Mouse (Mus musculus): Measurements from ENCODE around the gene Dyrk1a. TPM values are rescaled to one million over a fixed set of nuclear protein-coding genes. Genes with fewer than 3 reads are reported as not detected.

Dyrk1a gene
- polyA plus RNA-seq, 1 experiment from 2014 or later = 8.0 TPM

- H3K4me3 ChIP-seq (ENCODE audit: low read depth, low read length) = no peak overlapping the region
- H3K9me3 ChIP-seq (ENCODE audit: control insufficient read depth) = no peaks in the 10 kb centered on the region
- no peaks in the 10 kb centered on the region for H3K27me3 ChIP-seq (replicated peaks; ENCODE audit: control insufficient read depth, insufficient read depth, low read length)
- TF ChIP-seq CTCF (IDR thresholded peaks at IDR 0.05; ENCODE audit: low read depth) = no peak
- peaks cover 10% of the 10 kb centered on the region; the same call in 1 of the 2 replicates for H3K36me3 ChIP-seq (ENCODE audit: control insufficient read depth, insufficient read depth)
- ATAC-seq = no peak
- no peak overlapping the region for H3K4me2 ChIP-seq (replicated peaks; ENCODE audit: low read depth)
- H3K9ac ChIP-seq (ENCODE audit: low read depth, low read length) = no peak overlapping the region
- no peak overlapping the region for H3K27ac ChIP-seq (ENCODE audit: low read depth, low read length)
- no peaks in the 10 kb centered on the region for H3K4me1 ChIP-seq (replicated peaks; ENCODE audit: control insufficient read depth, insufficient read depth, low read length)
- WGBS = 92% methylated on average over 7 of the region's 7 CpGs
Measured at GRCm38 (mm10) chr16:94659394-94659793, 89.6 kb downstream of the Dyrk1a start.

GRCm38 (mm10) chr16:94660221-94660620 is 90.4 kb downstream of the Dyrk1a start:
- H3K4me2 ChIP-seq (replicated peaks; ENCODE audit: low read depth) = no peak overlapping the region
- H3K9ac ChIP-seq (ENCODE audit: low read depth, low read length) = no peak overlapping the region
- H3K4me1 ChIP-seq (replicated peaks; ENCODE audit: control insufficient read depth, insufficient read depth, low read length) = no peaks in the 10 kb centered on the region
- H3K27ac ChIP-seq (ENCODE audit: low read depth, low read length) = no peak overlapping the region
- no peaks in the 10 kb centered on the region for H3K27me3 ChIP-seq (replicated peaks; ENCODE audit: control insufficient read depth, insufficient read depth, low read length)
- 89% methylated on average over 8 of the region's 8 CpGs for WGBS
- H3K4me3 ChIP-seq (ENCODE audit: low read depth, low read length) = no peak overlapping the region
- ATAC-seq = no peak
- no peak for TF ChIP-seq CTCF (IDR thresholded peaks at IDR 0.05; ENCODE audit: low read depth)
- no peaks in the 10 kb centered on the region for H3K9me3 ChIP-seq (ENCODE audit: control insufficient read depth)
- H3K36me3 ChIP-seq (ENCODE audit: control insufficient read depth, insufficient read depth) = peaks cover 10% of the 10 kb centered on the region; the same call in 1 of the 2 replicates

GRCm38 (mm10) chr16:94667557-94667956 is 97.7 kb downstream of the Dyrk1a start:
- no peaks in the 10 kb centered on the region for H3K27me3 ChIP-seq (replicated peaks; ENCODE audit: control insufficient read depth, insufficient read depth, low read length)
- no peaks in the 10 kb centered on the region for H3K9me3 ChIP-seq (ENCODE audit: control insufficient read depth)
- peaks cover 52% of the 10 kb centered on the region for H3K36me3 ChIP-seq (ENCODE audit: control insufficient read depth, insufficient read depth)
- no peak overlapping the region for H3K4me3 ChIP-seq (ENCODE audit: low read depth, low read length)
- no peak for TF ChIP-seq CTCF (IDR thresholded peaks at IDR 0.05; ENCODE audit: low read depth)
- no peak for ATAC-seq
- H3K4me2 ChIP-seq (replicated peaks; ENCODE audit: low read depth) = no peak overlapping the region
- no peaks in the 10 kb centered on the region for H3K4me1 ChIP-seq (replicated peaks; ENCODE audit: control insufficient read depth, insufficient read depth, low read length)
- 0 out of 2 replicates have a peak overlapping the region, but pooled peaks have one; percentile 7 for H3K27ac ChIP-seq (ENCODE audit: low read depth, low read length)
- 63% methylated on average over 4 of the region's 4 CpGs for WGBS
- no peak overlapping the region for H3K9ac ChIP-seq (ENCODE audit: low read depth, low read length)

GRCm38 (mm10) chr16:94671313-94671712 is 101.5 kb downstream of the Dyrk1a start:
- H3K27ac ChIP-seq (ENCODE audit: low read depth, low read length) = no peak overlapping the region
- no peak for TF ChIP-seq CTCF (IDR thresholded peaks at IDR 0.05; ENCODE audit: low read depth)
- H3K9ac ChIP-seq (ENCODE audit: low read depth, low read length) = no peak overlapping the region
- no peak for ATAC-seq
- H3K4me1 ChIP-seq (replicated peaks; ENCODE audit: control insufficient read depth, insufficient read depth, low read length) = no peaks in the 10 kb centered on the region
- H3K4me3 ChIP-seq (ENCODE audit: low read depth, low read length) = no peak overlapping the region
- H3K36me3 ChIP-seq (ENCODE audit: control insufficient read depth, insufficient read depth) = peaks cover 53% of the 10 kb centered on the region
- no peak overlapping the region for H3K4me2 ChIP-seq (replicated peaks; ENCODE audit: low read depth)
- H3K9me3 ChIP-seq (ENCODE audit: control insufficient read depth) = no peaks in the 10 kb centered on the region
- 85% methylated on average over 9 of the region's 9 CpGs for WGBS
- H3K27me3 ChIP-seq (replicated peaks; ENCODE audit: control insufficient read depth, insufficient read depth, low read length) = no peaks in the 10 kb centered on the region

- peaks cover 42% of the 10 kb centered on the region for H3K36me3 ChIP-seq (ENCODE audit: control insufficient read depth, insufficient read depth)
- H3K4me1 ChIP-seq (replicated peaks; ENCODE audit: control insufficient read depth, insufficient read depth, low read length) = no peaks in the 10 kb centered on the region
- H3K27me3 ChIP-seq (replicated peaks; ENCODE audit: control insufficient read depth, insufficient read depth, low read length) = no peaks in the 10 kb centered on the region
- peak; percentile 75; the same call in 1 of the 2 replicates for ATAC-seq
- H3K27ac ChIP-seq (ENCODE audit: low read depth, low read length) = no peak overlapping the region
- H3K4me3 ChIP-seq (ENCODE audit: low read depth, low read length) = no peak overlapping the region
- 47% methylated on average over 4 of the region's 4 CpGs for WGBS
- H3K9me3 ChIP-seq (ENCODE audit: control insufficient read depth) = no peaks in the 10 kb centered on the region
- H3K9ac ChIP-seq (ENCODE audit: low read depth, low read length) = no peak overlapping the region
- TF ChIP-seq CTCF (IDR thresholded peaks at IDR 0.05; ENCODE audit: low read depth) = no peak
- no peak overlapping the region for H3K4me2 ChIP-seq (replicated peaks; ENCODE audit: low read depth)
Measured at GRCm38 (mm10) chr16:94680924-94681323, 111.1 kb downstream of the Dyrk1a start.

GRCm38 (mm10) chr16:94681760-94682159 is 112.0 kb downstream of the Dyrk1a start:
- peaks cover 50% of the 10 kb centered on the region for H3K36me3 ChIP-seq (ENCODE audit: control insufficient read depth, insufficient read depth)
- H3K9ac ChIP-seq (ENCODE audit: low read depth, low read length) = no peak overlapping the region
- H3K4me2 ChIP-seq (replicated peaks; ENCODE audit: low read depth) = no peak overlapping the region
- H3K4me3 ChIP-seq (ENCODE audit: low read depth, low read length) = no peak overlapping the region
- H3K27ac ChIP-seq (ENCODE audit: low read depth, low read length) = no peak overlapping the region
- H3K9me3 ChIP-seq (ENCODE audit: control insufficient read depth) = no peaks in the 10 kb centered on the region
- no peaks in the 10 kb centered on the region for H3K27me3 ChIP-seq (replicated peaks; ENCODE audit: control insufficient read depth, insufficient read depth, low read length)
- no peak for TF ChIP-seq CTCF (IDR thresholded peaks at IDR 0.05; ENCODE audit: low read depth)
- 89% methylated on average over 4 of the region's 4 CpGs for WGBS
- ATAC-seq = no peak
- no peaks in the 10 kb centered on the region for H3K4me1 ChIP-seq (replicated peaks; ENCODE audit: control insufficient read depth, insufficient read depth, low read length)

GRCm38 (mm10) chr16:94683960-94684359 is 114.2 kb downstream of the Dyrk1a start:
- ATAC-seq = no peak
- Histone ChIP-seq H3K27me3 (replicated peaks; ENCODE audit: control insufficient read depth, insufficient read depth, low read length) (no peaks in the 10 kb centered on the region), H3K4me2 (replicated peaks; ENCODE audit: low read depth) (no peak overlapping the region), H3K4me3 (ENCODE audit: low read depth, low read length) (no peak overlapping the region), H3K9ac (ENCODE audit: low read depth, low read length) (no peak overlapping the region), H3K36me3 (ENCODE audit: control insufficient read depth, insufficient read depth) (peaks cover 57% of the 10 kb centered on the region), H3K27ac (ENCODE audit: low read depth, low read length) (no peak overlapping the region), H3K9me3 (ENCODE audit: control insufficient read depth) (no peaks in the 10 kb centered on the region), H3K4me1 (replicated peaks; ENCODE audit: control insufficient read depth, insufficient read depth, low read length) (no peaks in the 10 kb centered on the region)
- TF ChIP-seq CTCF (IDR thresholded peaks at IDR 0.05; ENCODE audit: low read depth) = no peak
- 46% methylated on average over 4 of the region's 4 CpGs for WGBS
